Mouse (Mus musculus) lung, embryonic 15.5 days (tissue): ENCODE measurements around the gene Hist4h4. TPM values are rescaled to one million over a fixed set of nuclear protein-coding genes. Genes with fewer than 3 reads are reported as not detected.
"Not testable (repeated sequence)": the region's sequence is repeated elsewhere in the genome, so short reads cannot be mapped to it uniquely, and the experiment has no call there.

ENCODE experiments used
- ATAC-seq: fragments of 200-750 bp; cut with Nextera tagmentation; 2 replicates; pipeline ENCODE4 v1.8.0; 2017; ENCODE audit warnings: moderate number of reproducible peaks, borderline replicate concordance; ENCODE audit not compliant: low FRiP score, low TSS enrichment; ENCODE audit errors: extremely low read depth
- H3K27ac ChIP-seq: fragments of 300-500 bp; sonication (generic); 2 replicates; pipeline ENCODE4 v1.5.1; 2015; ENCODE audit warnings: moderate library complexity, mild to moderate bottlenecking, inconsistent platforms
- H3K27me3 ChIP-seq: fragments of 300-500 bp; sonication (generic); 2 replicates; pipeline ENCODE4 v1.6.1; 2015; ENCODE audit warnings: inconsistent platforms
- H3K36me3 ChIP-seq: fragments of 300-500 bp; sonication (generic); 2 replicates; pipeline ENCODE4 v1.6.1; 2015; ENCODE audit warnings: inconsistent platforms
- H3K4me1 ChIP-seq: fragments of 300-500 bp; sonication (generic); 2 replicates; pipeline ENCODE4 v1.6.1; 2015; ENCODE audit warnings: inconsistent platforms
- H3K4me2 ChIP-seq: fragments of 300-500 bp; sonication (generic); 2 replicates; pipeline ENCODE4 v1.6.1; 2015; ENCODE audit warnings: inconsistent platforms, mild to moderate bottlenecking, moderate library complexity
- H3K4me3 ChIP-seq: fragments of 300-500 bp; sonication (generic); 2 replicates; pipeline ENCODE4 v1.5.1; 2015; ENCODE audit warnings: mild to moderate bottlenecking, inconsistent platforms
- H3K9ac ChIP-seq: fragments of 300-500 bp; sonication (generic); 2 replicates; pipeline ENCODE4 v1.6.1; 2015; ENCODE audit warnings: inconsistent platforms
- H3K9me3 ChIP-seq: fragments of 300-500 bp; sonication (generic); 2 replicates; pipeline ENCODE4 v1.6.1; 2016; ENCODE audit warnings: inconsistent platforms
- WGBS: fragments of 180-500 bp; shearing (Covaris S2); methylation state at CpG from one replicate; pipeline ENCODE4 v1.1.7; 2015; 5-methylcytosine and 5-hydroxymethylcytosine counted together
- polyA plus RNA-seq: library from polyadenylated mRNA; unstranded; fragments of >200 nt; fragmentation: Nextera tagmentation; extraction: Ambion mirVana; gene quantifications from 2 replicates; pipeline ENCODE4 v1.2.1, GENCODE M21; 2015

Gene Hist4h4
- polyA plus RNA-seq, 1 experiment from 2014 or later: 0.81 TPM

DNA sequence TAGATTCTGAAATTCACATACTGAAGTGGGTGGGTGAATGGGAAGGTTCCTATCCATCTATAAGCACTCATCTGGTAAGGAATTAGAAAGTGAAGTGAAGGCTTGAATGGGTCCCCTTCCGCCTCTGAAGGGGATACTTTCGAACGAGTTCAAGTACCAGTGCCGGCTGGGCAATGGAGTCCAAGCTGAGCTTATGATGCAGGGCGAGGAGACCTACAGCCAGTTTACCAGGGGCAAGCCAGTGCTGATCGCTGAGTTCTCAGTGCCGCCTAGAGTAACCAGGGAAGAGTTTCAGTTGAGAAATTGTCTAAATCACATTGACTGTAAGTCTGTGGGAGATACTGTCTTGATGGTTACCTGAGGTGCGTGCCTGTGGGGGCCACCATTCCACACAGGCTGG lies 3.5 kb downstream of the Hist4h4 start:
- 77% methylated on average over 8 of the region's 8 CpGs for WGBS
- Histone ChIP-seq H3K4me3 (no peak overlapping the region), H3K27me3 (no peaks in the 10 kb centered on the region), H3K9me3 (no peaks in the 10 kb centered on the region), H3K4me2 (no peak overlapping the region), H3K27ac (no peak overlapping the region), H3K9ac (no peak overlapping the region), H3K4me1 (peaks cover 18% of the 10 kb centered on the region), H3K36me3 (no peaks in the 10 kb centered on the region)
- ATAC-seq: no peak

DNA sequence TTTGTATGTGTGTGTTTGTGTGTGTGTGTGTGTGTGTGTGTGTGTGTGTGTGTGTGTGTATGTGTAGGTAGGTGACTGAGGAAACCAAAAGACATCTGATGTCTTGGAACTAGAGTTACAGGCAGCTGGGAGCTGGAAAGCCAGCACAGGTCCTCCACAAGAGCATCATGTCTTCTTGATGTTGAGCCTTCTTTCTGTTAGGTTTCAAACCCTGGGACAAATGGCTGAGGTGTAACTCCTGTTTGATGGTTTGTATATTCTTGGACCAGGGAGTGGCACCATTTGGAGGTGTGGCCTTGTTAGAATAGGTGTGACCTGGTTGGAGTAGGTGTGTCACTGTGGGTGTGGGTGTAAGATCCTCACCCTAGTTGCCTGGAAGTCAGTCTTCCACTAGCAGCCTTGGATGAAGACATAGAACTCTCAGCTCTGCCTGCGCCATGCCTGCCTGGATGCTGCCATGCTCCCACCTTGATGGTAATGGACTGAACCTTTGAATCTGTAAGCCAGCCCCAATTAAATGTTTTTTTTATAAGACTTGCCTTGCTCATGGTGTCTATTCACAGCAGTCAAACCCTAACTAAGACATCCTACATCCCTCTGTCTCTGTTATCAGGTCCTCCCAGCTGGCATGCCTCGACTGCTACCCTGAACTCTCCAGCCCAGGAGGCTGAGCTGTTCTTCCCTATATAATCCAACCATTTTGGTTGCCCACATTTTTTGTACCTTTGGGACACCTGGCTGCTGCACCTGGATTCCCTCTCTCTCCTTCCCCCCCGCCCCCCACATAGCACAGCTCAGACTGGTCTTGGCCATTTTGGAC lies 6.1 kb downstream of the Hist4h4 start:
- not testable (repeated sequence) for H3K27ac ChIP-seq, H3K4me3 ChIP-seq, H3K9ac ChIP-seq, H3K9me3 ChIP-seq, H3K36me3 ChIP-seq, H3K27me3 ChIP-seq, ATAC-seq, H3K4me2 ChIP-seq
- WGBS: 78% methylated on average over 3 of the region's 3 CpGs
- H3K4me1 ChIP-seq: peaks cover 14% of the 10 kb centered on the region

DNA sequence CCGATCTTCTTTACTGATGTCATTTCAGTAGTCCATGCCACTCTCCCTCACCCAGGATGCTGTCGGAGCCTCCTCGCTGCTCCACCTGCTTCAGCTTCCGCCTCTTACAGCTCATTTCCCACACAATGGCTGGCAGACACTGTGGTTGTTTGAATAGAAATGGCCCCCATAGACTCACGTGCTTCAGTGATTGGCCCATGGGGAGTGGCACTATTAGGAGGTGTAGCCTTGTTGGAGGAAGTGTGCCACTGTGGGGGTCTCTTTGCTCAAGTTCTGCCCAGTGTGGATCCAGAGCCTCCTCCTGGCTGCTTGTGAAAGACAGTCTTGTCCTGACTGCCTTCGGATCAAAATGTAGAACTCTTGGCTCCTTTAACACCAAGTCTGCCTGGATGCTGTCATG lies 8.4 kb downstream of the Hist4h4 start:
- H3K27ac ChIP-seq: no peak overlapping the region
- no peak for ATAC-seq
- H3K4me2 ChIP-seq: no peak overlapping the region
- H3K36me3 ChIP-seq: no peaks in the 10 kb centered on the region
- H3K27me3 ChIP-seq: no peaks in the 10 kb centered on the region
- no peak overlapping the region for H3K9ac ChIP-seq
- no peaks in the 10 kb centered on the region for H3K9me3 ChIP-seq
- peaks cover 18% of the 10 kb centered on the region for H3K4me1 ChIP-seq
- 55% methylated on average over 6 of the region's 6 CpGs for WGBS
- no peak overlapping the region for H3K4me3 ChIP-seq

DNA sequence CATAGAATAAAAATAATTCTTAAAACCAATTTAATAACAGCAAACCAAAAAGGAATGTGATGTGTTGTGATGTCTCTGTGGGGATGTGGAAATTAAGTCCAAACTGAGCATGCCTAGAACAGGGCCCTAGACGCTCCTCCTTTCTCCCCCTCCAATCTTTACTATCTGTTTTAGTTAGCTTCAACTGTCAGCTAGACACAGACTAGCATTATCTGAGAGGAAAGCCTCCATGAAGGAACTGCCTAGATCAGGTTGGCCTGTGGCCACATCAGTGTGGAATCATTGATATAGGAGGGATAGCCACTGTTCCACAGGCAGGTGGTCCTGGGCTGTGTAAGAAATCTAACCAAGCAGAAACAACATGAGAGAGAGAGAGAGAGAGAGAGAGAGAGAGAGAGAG lies 9.1 kb downstream of the Hist4h4 start:
- 42% methylated on average over 1 of the region's 1 CpGs for WGBS
- no peaks in the 10 kb centered on the region for H3K36me3 ChIP-seq
- no peaks in the 10 kb centered on the region for H3K9me3 ChIP-seq
- peaks cover 18% of the 10 kb centered on the region for H3K4me1 ChIP-seq
- no peak overlapping the region for H3K4me2 ChIP-seq
- H3K27ac ChIP-seq: no peak overlapping the region
- no peak for ATAC-seq
- H3K9ac ChIP-seq: no peak overlapping the region
- H3K4me3 ChIP-seq: no peak overlapping the region
- no peaks in the 10 kb centered on the region for H3K27me3 ChIP-seq

DNA sequence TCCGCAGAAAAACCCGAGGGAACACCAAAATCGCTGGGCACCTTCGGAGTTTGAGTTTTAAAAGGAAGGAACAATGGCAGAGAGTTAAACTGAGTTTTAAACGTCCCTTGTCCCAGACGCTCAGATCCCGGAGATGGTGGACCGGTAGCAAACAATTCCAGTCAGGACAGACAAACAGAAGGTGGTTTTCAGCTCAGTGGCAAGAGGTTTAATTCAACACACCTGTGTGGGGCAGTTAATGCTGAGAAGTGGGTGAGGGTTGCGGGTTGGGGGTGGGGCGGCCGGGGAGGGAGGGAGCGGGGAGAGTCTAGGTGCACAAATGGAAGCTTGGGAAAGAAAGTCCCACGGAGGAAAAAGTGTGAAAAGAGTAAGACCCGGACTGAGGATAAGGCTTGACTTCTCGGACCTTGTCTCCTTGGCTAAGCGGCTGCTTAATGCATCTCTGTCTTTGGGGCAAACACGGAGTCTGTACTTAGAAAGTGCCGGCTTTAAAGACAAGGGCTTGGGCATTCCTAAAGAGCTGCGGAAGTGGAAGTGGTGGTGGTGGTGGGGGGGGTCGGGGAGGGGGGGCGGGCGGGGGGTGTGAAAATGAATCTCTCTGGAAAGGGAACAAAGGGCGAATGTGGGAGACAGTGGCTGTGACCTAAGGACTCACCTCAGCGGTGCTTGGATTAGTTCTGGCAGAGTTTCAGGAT lies 10.2 kb downstream of the Hist4h4 start:
- H3K4me3 ChIP-seq: peak overlapping the region; percentile 42
- H3K27me3 ChIP-seq: no peaks in the 10 kb centered on the region
- no peak for ATAC-seq
- no peak overlapping the region for H3K27ac ChIP-seq
- WGBS: under 1% methylated on average over 24 of the region's 24 CpGs
- no peaks in the 10 kb centered on the region for H3K9me3 ChIP-seq
- peak overlapping the region; percentile 37 for H3K9ac ChIP-seq
- H3K4me1 ChIP-seq: peaks cover 23% of the 10 kb centered on the region
- peak overlapping the region; percentile 83 for H3K4me2 ChIP-seq
- H3K36me3 ChIP-seq: no peaks in the 10 kb centered on the region

DNA sequence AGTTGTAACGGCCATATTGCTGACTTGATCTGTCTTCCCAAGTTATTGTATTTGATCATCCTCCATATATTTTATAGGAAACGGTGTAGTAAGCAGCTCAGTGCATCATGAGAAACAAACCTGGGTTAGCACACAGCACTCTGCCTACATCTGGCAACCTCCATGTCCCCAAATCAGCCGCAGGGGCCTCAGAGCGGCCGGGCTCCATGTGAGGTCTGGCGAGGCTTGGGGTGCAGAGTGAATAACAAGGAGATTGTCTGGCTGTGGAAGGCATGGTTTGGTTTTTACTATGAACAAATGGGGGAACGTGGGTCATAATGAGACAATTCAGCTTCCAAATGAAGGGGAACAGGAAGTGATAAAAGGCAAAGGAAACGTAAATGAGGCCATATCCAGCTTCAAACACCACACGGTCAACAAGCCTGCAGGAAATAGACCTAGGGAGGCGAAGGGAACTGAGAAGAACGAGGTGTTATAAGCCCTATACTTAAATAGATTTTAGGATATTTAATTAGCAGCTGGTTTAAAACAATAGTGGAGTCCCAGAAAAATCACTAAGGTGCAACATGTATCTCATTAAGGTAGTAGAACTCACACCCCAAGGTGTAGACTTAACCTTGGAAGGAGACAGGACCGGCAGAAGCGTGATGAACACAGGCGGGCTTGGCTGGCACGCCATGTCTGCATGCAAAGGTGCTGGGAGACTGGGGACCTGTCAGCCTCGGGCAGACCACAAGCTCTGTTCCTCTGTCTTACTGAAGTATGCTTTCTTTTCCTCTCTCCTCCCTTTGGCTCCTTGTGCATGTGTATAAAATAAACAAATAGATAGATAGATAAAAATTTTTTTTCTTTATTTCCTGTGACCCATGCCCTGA lies 11.1 kb downstream of the Hist4h4 start:
- WGBS: 25% methylated on average over 16 of the region's 16 CpGs
- Histone ChIP-seq H3K4me1 (peaks cover 26% of the 10 kb centered on the region), H3K27me3 (no peaks in the 10 kb centered on the region), H3K9ac (peak overlapping the region; percentile 37; the same call in 1 of the 2 replicates), H3K4me3 (peak overlapping the region; percentile 42), H3K27ac (no peak overlapping the region), H3K36me3 (no peaks in the 10 kb centered on the region), H3K4me2 (peak overlapping the region; percentile 83), H3K9me3 (no peaks in the 10 kb centered on the region)
- ATAC-seq: no peak

DNA sequence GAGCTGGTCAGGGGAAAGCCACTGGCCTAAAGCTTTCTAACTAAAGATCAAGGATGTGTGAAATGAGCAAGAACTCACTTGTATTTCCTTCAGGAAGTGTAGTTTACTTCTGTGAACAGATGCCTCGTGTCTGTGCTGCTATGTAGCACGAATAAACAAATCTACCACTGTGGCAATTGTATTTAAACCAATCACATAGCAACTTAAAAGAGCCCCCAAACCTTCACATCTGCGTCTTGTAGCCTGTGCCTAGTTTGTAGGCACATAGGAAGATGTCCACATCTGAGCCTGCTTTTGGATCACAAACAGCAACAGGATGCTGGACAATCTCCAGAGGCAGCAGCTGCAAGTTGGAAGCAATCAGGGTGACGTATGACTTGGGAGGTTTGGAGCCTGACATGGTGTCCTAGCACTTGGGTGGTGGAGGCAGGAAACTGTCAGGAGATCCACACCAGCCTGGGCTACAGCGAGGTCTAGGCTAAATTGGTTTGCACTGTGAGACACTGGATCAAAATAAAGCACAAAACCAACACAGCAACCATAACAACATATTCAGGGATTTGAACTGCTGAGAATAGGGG lies 14.7 kb downstream of the Hist4h4 start:
- Histone ChIP-seq H3K9me3 (no peaks in the 10 kb centered on the region), H3K27ac (peak overlapping the region; percentile 86), H3K4me3 (no peak overlapping the region), H3K4me2 (no peak overlapping the region), H3K27me3 (no peaks in the 10 kb centered on the region), H3K4me1 (peaks cover 26% of the 10 kb centered on the region), H3K9ac (no peak overlapping the region), H3K36me3 (no peaks in the 10 kb centered on the region)
- 25% methylated on average over 5 of the region's 5 CpGs for WGBS
- ATAC-seq: peak; percentile 94

DNA sequence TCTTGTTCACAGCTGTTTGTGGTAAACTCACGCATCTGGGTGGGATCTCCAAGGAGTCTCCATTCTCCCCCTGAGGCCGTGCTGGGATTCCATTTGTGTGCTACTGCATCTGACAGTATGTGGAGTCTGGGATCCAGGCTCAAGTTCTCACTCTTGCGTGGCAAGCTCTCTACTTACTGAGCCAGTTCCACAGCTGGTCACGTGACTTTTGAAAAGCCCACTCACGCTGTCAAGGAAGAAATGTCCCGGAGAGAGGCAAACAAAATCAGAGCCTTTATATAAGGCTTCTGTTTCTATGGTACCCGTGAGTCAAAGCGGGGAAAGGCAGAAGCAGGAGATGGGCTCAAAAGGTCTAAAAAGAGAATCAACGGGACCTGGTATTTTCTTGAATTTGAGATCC lies 21.5 kb downstream of the Hist4h4 start:
- 62% methylated on average over 9 of the region's 9 CpGs for WGBS

DNA sequence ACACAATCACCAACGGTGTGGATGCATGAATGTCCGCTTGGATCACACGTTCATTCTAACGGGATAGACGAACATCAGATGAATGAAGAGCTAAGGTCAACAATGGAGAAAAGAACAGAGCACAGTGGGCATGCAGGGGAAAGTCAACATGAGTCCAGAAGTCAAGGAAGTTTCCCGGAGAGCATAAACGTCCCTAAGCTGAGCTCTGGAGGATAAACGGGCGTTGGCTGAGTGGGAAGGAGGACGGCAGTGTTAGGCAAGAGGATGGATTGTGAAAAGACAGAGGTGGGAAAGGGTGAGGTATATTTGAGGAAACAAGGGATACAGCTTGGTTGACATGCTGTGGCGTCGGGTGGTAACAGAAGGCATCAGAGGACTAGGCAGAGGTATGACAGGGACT lies 22.1 kb downstream of the Hist4h4 start:
- Histone ChIP-seq H3K4me3 (no peak overlapping the region), H3K4me1 (no peaks in the 10 kb centered on the region; the same call in 1 of the 2 replicates), H3K9ac (no peak overlapping the region), H3K27ac (no peak overlapping the region), H3K27me3 (no peaks in the 10 kb centered on the region), H3K4me2 (no peak overlapping the region), H3K36me3 (no peaks in the 10 kb centered on the region), H3K9me3 (no peaks in the 10 kb centered on the region)
- ATAC-seq: no peak
- whole genome bisulfite sequencing: 75% methylated on average over 12 of the region's 12 CpGs

More for the DNA sequence above, 21.5 kb downstream of the Hist4h4 start:
- ATAC-seq: no peak
- no peaks in the 10 kb centered on the region; the same call in 1 of the 2 replicates for H3K4me1 ChIP-seq
- H3K27ac ChIP-seq: no peak overlapping the region
- H3K4me2 ChIP-seq: no peak overlapping the region
- no peak overlapping the region for H3K4me3 ChIP-seq
- no peaks in the 10 kb centered on the region for H3K9me3 ChIP-seq
- H3K27me3 ChIP-seq: no peaks in the 10 kb centered on the region
- H3K36me3 ChIP-seq: no peaks in the 10 kb centered on the region
- no peak overlapping the region for H3K9ac ChIP-seq

DNA sequence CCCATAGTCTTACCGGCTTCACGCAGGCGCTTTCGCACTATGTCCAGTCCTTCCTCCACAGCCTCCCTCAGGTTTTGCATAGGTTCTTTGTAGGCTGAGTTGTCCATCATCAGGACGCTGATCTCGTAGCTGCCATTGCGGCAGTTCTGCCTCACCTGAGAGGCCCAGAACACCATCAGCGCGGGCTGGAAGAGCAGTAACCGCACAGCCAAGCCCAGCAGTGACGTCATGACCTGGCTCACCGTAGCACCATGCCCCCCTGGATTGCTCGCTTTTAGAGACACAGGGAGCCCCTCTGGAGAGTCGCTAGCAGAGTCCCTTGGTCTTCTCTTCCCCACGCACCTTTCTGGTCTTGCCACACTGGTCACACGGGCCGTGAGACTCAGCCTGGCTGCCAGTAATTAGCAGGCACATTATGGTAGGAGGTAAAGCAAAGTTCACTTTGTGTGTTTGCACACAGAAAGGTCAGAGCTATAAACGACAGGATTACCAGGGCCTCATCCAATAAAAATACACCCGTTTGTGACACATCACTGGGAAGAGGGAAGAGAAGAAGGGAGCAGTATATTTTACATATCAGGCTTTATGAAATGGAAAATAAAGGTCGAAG lies 22.7 kb downstream of the Hist4h4 start, which contains the start of gene Gucy2c:
TSS of gene Gucy2c (minus strand) at position 389 of the 610 bp plus-strand sequence.
- Histone ChIP-seq H3K9me3 (no peaks in the 10 kb centered on the region), H3K4me3 (no peak within 1 kb of the TSS), H3K9ac (no peak within 1 kb of the TSS), H3K36me3 (no peaks in the 10 kb centered on the region), H3K4me2 (no peak within 1 kb of the TSS), H3K4me1 (no peaks in the 10 kb centered on the region; the same call in 1 of the 2 replicates), H3K27me3 (no peaks in the 10 kb centered on the region), H3K27ac (no peak within 1 kb of the TSS)
- WGBS: 76% methylated on average over 20 of the region's 20 CpGs
- no peak for ATAC-seq

DNA sequence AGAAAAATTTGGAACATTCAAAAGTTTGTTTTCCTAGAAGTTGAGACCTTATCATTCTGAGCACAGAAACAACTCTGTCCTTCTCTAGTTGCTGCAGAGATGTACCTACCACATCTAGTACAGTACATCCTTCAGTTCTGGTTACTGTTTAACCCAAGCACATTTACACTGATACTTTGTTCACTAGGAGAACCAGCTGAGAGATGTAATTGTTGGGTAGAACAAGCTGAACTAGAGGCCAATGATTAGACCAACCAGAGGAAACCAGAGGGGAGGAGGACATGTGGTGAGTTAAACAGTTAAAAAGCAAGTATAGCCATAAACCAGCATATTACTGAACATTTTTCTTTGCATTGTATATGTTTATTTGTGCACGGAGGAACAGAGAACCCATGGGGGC lies 27.8 kb downstream of the Hist4h4 start:
- Histone ChIP-seq H3K36me3 (no peaks in the 10 kb centered on the region), H3K27ac (no peak overlapping the region), H3K9me3 (no peaks in the 10 kb centered on the region), H3K4me1 (no peaks in the 10 kb centered on the region), H3K27me3 (no peaks in the 10 kb centered on the region), H3K9ac (no peak overlapping the region), H3K4me3 (no peak overlapping the region), H3K4me2 (no peak overlapping the region)
- 54% methylated on average over 1 of the region's 1 CpGs for WGBS
- ATAC-seq: no peak
